Mouse (Mus musculus) erythroblast, embryonic 14.5 days (primary cell): ENCODE measurements around the gene Mtf1.

Experiments used
- GATA1 ChIP-seq: IDR thresholded peaks from 2 replicates; pipeline ENCODE4 v1.6.1; 2012; ENCODE audit warnings: low read length, inconsistent platforms, mixed read lengths
- TAL1 ChIP-seq: IDR thresholded peaks from 3 replicates; pipeline ENCODE4 v1.6.1; 2012; ENCODE audit warnings: low read length, inconsistent platforms, mixed read lengths

DNA sequence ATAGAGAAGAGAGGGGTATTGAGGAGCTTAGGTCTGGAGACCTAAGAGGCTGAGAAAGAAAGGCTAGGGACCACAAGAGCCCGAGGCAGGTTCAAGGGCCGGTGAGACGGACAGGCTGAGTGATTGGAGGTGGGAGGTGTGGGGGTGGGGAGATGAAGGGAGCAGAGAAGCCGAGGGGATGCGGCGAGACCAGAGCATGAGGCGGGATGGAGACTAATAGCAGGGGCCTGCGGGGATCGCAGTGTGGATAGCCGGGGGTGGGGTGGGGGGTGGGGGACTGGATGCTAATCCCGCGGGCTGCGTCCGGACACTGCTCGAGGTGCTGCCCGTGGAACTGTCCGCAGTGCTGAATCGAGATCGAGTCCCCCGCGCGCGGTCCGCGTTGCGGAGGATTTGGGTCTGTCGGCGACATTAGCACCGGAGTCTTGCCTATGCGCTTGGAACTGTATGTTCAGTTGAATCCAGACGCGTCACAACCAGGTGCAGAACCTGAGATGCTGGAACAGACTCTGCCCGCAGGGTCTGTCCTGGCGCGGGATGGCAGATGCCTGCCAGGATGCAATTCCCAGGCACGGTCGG is 80.3 kb downstream of the Mtf1 start:
- TF ChIP-seq TAL1 (no peak), GATA1 (no peak)
